Mouse (Mus musculus) 3134 (cell line): ENCODE data around the gene Uhrf1bp1l.

ENCODE experiments used
- DNase-seq: peaks from one replicate; pipeline ENCODE4 v3.0.0-alpha.2; 2011; ENCODE audit warnings: low spot score; ENCODE audit not compliant: insufficient read length; ENCODE audit errors: extremely low read depth

Uhrf1bp1l gene

GRCm38 (mm10) chr10:89744341-89744740, 450 bp upstream of the Uhrf1bp1l start:
- DNase-seq: no peak

DNA sequence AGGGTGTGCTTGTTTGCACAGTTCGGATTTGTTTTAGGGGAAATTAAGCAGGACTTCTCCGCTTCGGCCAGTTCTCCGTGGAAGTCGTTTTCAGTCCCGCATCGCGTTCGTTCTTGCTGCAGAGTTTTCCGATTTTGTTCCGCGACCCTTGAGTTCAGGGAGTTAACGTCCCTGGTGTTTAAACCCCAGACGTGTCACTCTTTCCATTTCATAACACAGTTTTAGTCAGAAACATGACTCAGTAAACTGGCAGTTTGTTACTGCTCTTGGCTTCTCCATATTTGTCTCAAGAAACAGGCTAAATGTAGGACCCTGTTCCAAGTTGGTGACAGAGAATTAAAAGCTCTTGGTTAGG, 852 bp downstream of the Uhrf1bp1l start:
- DNase-seq: no peak

- no peak for DNase-seq
Measured at GRCm38 (mm10) chr10:89746581-89746980, 1.8 kb downstream of the Uhrf1bp1l start.

GRCm38 (mm10) chr10:89747221-89747905, 2.6 kb downstream of the Uhrf1bp1l start:
- DNase-seq: no peak

GRCm38 (mm10) chr10:89747911-89748310, 3.1 kb downstream of the Uhrf1bp1l start:
- DNase-seq: no peak

DNA sequence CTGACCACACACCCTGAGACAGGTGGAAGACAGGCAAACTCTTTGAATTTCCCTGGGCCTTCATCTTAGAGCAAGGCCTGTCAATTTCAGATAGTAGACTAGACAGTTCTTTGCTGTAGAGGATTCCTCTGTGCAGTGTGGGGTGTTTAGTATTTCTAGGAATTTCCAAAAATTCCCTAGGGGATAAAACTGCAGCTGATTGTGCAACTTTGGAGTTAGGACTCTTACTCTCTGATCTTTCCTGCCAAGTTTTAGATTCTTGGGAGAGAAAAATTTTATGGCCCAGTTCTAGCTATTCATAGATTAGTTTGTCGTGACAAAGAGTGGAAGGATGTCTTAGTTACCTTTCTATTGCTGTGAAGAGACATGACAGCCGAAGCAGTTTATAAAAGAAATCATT, 3.8 kb downstream of the Uhrf1bp1l start:
- peak; percentile 19 for DNase-seq

DNA sequence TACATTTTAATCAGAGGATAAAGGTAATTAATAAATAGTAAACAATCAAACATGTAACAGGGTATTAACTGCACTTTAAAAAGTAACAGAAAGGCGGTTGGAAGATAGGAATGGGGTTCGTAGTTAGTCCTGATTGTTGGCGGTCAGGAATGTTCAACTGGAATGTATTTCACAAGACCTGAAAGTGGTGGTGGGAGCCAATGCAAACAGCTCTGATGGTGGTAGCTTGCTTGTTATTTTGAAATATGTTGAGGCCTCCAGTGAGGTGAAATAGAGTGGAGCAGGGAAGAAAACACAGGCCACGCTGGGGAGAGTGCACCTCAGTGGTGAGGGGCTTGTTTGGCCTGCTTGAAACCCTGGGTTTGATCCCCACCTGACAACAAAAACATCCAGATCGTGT, 6.3 kb downstream of the Uhrf1bp1l start:
- DNase-seq: no peak

- DNase-seq: no peak
Measured at GRCm38 (mm10) chr10:89755231-89755630, 10.4 kb downstream of the Uhrf1bp1l start.

- no peak for DNase-seq
Measured at GRCm38 (mm10) chr10:89760772-89761171, 16.0 kb downstream of the Uhrf1bp1l start.

DNA sequence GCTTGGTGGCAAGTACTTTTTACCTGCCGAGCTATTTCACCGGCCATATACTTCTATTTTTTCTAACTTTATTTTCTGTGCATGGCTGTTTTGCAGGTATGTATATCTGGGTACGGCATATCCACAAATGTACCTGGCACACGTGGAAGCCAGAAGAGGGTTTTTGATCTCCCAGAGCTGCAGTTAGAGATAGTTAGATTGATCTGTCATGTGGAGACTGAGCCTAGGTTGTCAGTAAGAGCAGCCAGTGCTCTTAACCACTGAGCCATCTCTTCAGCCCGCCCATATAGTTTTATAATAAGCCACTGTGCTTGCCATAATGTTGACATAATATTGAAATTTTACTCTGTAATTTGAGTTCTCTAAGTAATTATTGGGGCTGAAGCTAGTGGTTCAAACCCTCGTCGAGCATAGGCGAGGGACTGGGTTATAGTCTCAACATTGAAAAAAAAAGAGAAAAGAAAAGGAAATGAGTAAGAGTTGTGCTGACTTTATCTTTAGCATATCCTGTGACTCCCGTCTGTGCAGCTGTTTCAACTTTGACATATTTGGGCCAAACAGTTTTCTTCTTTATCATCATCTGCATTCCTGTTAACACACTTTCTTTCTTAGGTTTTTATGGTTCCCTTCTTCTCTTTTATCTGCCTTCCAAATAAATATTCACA, 19.8 kb downstream of the Uhrf1bp1l start:
- DNase-seq: no peak

DNA sequence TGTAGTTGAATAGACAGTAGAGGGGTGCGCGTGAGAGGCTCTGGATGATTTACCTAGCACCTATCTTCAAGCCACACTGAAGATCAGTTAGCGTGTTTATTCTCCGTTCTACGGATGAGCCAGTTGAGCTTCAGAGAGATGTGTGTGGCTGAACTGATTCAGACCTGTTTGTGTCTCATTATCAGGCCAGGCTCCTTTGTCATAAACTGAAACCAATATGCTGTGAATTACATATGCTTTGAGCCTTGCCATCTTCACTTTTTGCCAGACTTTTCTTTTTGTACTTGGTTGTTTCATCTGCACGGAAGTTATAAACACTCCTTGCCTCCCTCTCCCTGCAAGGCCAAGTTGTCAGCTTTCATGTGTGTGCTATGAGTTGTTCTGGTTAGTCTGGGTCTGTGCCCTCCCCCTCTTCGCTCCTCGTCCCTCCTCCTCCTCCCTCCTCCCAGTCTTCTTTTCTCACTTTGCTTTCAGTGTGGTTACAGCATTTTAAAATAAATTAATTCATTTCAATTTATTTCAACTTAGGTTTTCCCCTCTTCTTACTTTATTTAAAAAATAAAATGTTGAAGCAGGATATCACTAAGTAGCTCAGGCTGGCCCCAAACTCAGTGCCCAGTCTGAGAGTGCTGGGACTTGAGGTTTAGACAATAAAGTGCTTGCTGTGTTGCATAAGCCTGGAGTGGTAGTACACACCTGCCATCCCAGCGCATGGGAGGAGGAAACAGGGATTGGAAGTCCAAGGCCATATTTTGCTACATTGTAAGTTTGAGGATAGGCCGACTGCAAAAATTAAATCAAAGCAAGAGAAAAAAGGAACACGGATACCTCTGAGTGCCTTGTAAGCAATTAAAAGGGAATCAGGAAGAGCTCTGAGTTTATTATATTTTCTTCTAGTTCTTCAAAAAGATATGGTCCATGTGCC, 21.3 kb downstream of the Uhrf1bp1l start:
- DNase-seq: no peak

DNA sequence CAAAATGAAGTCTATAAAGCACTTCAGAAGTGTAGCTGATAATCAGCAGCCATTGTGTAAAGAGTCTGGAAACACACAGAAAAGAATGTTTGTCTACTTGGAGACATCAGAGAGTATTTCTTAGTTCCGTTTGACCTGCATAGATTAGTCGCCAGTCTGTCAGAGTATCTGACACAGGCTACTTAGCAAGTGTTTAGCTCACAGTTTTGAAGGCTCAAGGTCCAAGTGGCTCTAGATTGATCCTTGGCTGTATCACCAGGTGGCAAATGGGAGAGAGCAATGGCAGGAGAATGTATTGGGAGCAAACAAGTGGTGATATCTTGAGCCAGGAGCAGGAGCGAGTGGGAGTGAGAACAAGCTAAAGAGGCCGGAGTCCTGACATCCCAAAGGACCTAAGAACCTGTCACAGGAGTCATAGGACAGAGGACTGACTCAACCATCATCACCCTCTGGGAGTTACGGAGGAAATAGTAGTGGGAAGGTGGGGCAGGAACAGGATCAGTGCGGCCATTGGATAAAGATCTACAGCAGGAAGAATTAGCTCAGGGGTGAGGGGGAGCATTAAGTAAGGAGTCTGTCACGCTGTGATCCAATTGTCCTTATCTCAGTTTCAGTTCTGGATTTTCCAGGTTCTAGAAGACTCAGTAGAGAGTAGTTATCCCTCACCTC, 23.7 kb downstream of the Uhrf1bp1l start:
- DNase-seq: no peak

DNA sequence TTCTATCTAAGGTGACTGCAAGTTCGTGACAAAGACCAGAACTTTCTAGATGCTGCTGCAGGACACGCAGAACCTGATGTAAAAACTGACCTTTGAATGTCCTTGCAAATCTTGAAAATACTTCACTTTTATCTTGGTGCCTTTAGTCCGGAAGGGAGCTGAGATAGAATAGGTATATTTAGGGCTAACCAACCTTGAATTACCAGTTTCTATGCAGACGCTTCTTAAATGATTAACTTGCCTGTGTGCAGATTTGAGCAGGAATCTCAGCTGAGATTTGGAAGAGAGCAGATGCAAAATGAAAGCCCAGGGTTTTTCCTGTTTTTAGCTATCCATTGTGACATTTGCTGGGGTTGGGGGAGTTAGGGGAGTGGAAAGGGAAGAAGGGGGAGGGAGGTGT, 24.3 kb downstream of the Uhrf1bp1l start:
- no peak for DNase-seq

DNA sequence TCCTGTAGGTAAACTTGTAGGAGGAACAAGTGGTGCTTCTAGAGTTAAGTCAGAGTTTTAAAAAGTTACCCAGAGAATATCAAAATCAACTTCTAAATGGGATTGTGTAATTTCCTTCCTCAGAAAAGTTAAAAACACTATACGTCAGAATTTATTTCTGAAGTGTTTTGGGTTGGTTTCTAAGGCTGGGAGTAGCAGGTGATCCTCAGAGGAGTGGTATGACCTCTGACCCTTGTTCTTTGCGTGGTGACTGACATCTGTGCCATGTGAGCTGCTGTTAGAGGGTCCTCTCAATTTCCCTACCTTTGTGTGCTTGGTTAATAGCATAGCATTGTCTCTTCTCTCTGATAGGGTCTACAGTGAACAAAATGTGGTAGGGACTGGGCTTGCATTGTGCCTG, 27.1 kb downstream of the Uhrf1bp1l start:
- no peak for DNase-seq

- DNase-seq: no peak
Measured at GRCm38 (mm10) chr10:89776029-89776428, 31.2 kb downstream of the Uhrf1bp1l start.

GRCm38 (mm10) chr10:89791870-89792269, 47.1 kb downstream of the Uhrf1bp1l start:
- DNase-seq: no peak

- no peak for DNase-seq
Measured at GRCm38 (mm10) chr10:89794121-89794520, 49.3 kb downstream of the Uhrf1bp1l start.

GRCm38 (mm10) chr10:89819146-89819545, 74.4 kb downstream of the Uhrf1bp1l start:
- DNase-seq: no peak

GRCm38 (mm10) chr10:89823906-89824305, 79.1 kb downstream of the Uhrf1bp1l start:
- no peak for DNase-seq

DNA sequence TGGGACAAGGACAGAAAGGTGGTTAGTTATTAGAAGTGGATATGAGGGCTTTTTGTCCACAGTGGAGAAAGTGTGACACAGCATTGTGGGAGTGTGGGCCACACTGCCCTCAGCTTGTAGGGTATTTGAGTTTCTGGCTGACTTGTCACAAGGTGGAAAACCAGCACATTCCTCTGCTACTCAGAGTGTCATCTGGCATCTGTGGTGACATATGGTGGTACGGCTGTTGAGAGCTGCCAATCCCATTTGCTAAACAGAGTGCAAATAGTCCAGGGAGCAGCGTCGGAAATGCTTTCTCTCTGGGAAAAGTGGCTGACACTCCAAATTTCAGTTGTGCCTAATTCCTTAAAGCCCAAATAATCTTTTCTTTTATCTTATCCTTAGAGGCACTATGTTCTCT, 82.1 kb downstream of the Uhrf1bp1l start:
- DNase-seq: no peak

- DNase-seq: no peak
Measured at GRCm38 (mm10) chr10:89832334-89832733, 87.5 kb downstream of the Uhrf1bp1l start.
